Mouse (Mus musculus) stomach, postnatal 0 days (tissue): Measurements from ENCODE around the gene Slamf8.

Source experiments
- CTCF ChIP-seq: IDR thresholded peaks from 2 replicates; pipeline ENCODE4 v1.5.1; 2016; ENCODE audit warnings: antibody characterized with exemption, low read depth, mild to moderate bottlenecking, moderate library complexity
- EP300 ChIP-seq: optimal IDR thresholded peaks from 2 replicates; pipeline ENCODE3; 2016; ENCODE audit warnings: antibody characterized with exemption

DNA sequence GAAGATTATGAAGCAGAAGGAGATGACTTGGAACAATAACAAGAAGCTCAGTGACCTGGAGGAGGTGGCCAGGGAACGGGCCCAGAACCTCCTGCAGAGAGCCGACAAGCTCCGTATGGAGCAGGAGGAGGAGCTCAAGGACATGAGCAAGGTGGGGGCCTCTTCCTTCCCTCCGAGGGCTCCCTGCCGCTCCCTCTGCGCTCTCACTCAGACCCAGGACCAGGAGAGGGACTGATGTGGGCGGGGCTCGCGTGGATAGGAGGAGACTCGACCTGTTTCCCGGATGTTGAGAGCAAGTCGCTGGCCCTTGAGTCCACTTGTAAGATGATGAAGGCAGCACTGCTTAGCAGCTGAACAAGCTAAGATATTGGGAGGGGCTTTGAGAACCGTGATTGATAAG lies 57.8 kb downstream of the Slamf8 start:
- TF ChIP-seq CTCF, result no peak
- TF ChIP-seq EP300, result no peak
